Mouse (Mus musculus) urinary bladder, postnatal 4 days (tissue): ENCODE data around the gene Nudt16l1.

ENCODE experiments used
- DNase-seq, 2 experiments: peaks; one replicate each; pipeline ENCODE4 v3.0.0; 2021 to 2022; ENCODE audit warnings: low spot score in 2 of 2

Nudt16l1 gene

GRCm38 (mm10) chr16:4957446-4957845 lies 18.9 kb downstream of the Nudt16l1 start:
- DNase-seq: no peak

GRCm38 (mm10) chr16:4960260-4960659 lies 21.7 kb downstream of the Nudt16l1 start:
- DNase-seq: no peak

GRCm38 (mm10) chr16:4963346-4963745 lies 24.8 kb downstream of the Nudt16l1 start:
- no peak for DNase-seq

GRCm38 (mm10) chr16:4963797-4964709 lies 25.5 kb downstream of the Nudt16l1 start, which contains the start of gene Anks3:
Anks3 (minus strand) TSS chr16:4964205.
- peak; percentile 96 to 98 for DNase-seq

- no peak for DNase-seq
Measured at GRCm38 (mm10) chr16:4964731-4965391, 26.3 kb downstream of the Nudt16l1 start.

GRCm38 (mm10) chr16:4965392-4966129 lies 27.0 kb downstream of the Nudt16l1 start:
- DNase-seq: no peak

- DNase-seq: no peak
Measured at GRCm38 (mm10) chr16:4968426-4968825, 29.9 kb downstream of the Nudt16l1 start.

GRCm38 (mm10) chr16:4969055-4969843 lies 30.7 kb downstream of the Nudt16l1 start:
- no peak for DNase-seq

GRCm38 (mm10) chr16:4971626-4972025 lies 33.1 kb downstream of the Nudt16l1 start:
- DNase-seq: no peak

- DNase-seq: no peak
Measured at GRCm38 (mm10) chr16:4974521-4974920, 36.0 kb downstream of the Nudt16l1 start.

- DNase-seq: no peak
Measured at GRCm38 (mm10) chr16:4976180-4976579, 37.6 kb downstream of the Nudt16l1 start.

GRCm38 (mm10) chr16:4978275-4979051 lies 39.9 kb downstream of the Nudt16l1 start:
- no peak for DNase-seq

GRCm38 (mm10) chr16:4979755-4980380 lies 41.3 kb downstream of the Nudt16l1 start:
- DNase-seq: no peak

GRCm38 (mm10) chr16:4984717-4985116 lies 46.2 kb downstream of the Nudt16l1 start:
- DNase-seq: no peak
